Mouse (Mus musculus) small intestine, adult 2 months (tissue): ENCODE measurements at regions not wholly inside any gene's neighbourhood (a gene's known extent, or its start where the extent isn't known, plus 50 kb on each side); places are given as distances from the start of the nearest gene placed in this dataset.

Source experiments
- H3K27ac ChIP-seq: fragments of 200-500 bp; 2 replicates; pipeline ENCODE4 v1.5.1; 2012; ENCODE audit warnings: low read depth, low read length, control low read depth, inconsistent platforms; ENCODE audit not compliant: insufficient read depth
- H3K27me3 ChIP-seq: fragments of 200-500 bp; 2 replicates; pipeline ENCODE4 v1.6.1; 2012; ENCODE audit warnings: mild to moderate bottlenecking, moderate library complexity, low read length, inconsistent platforms; ENCODE audit not compliant: control insufficient read depth, insufficient read depth
- H3K36me3 ChIP-seq: fragments of 200-500 bp; 2 replicates; pipeline ENCODE4 v1.6.1; 2012; ENCODE audit warnings: mild to moderate bottlenecking, low read length, control low read depth, inconsistent platforms; ENCODE audit not compliant: control insufficient read depth, insufficient read depth
- H3K4me1 ChIP-seq: fragments of 200-500 bp; 2 replicates; pipeline ENCODE4 v1.6.1; 2012; ENCODE audit warnings: low read length, inconsistent platforms, mixed read lengths; ENCODE audit not compliant: control insufficient read depth, insufficient read depth, insufficient read length
- H3K4me3 ChIP-seq: fragments of 200-500 bp; 2 replicates; pipeline ENCODE4 v1.5.1; 2012; ENCODE audit warnings: low read depth, mild to moderate bottlenecking, control low read depth, inconsistent platforms, low read length, moderate library complexity
- CTCF ChIP-seq: fragments of 200-500 bp; IDR thresholded peaks from 2 replicates; pipeline ENCODE4 v1.5.1; 2012; ENCODE audit warnings: low read depth, mild to moderate bottlenecking, control low read depth, inconsistent platforms, low read length, moderate library complexity, mixed read lengths; ENCODE audit not compliant: insufficient replicate concordance, insufficient read length; ENCODE audit errors: extremely low read depth
- POLR2A ChIP-seq: fragments of 200-500 bp; IDR thresholded peaks from 2 replicates; pipeline ENCODE4 v1.6.1; 2012; ENCODE audit warnings: low read depth, mild to moderate bottlenecking, control low read depth, inconsistent platforms, low read length, moderate library complexity
- WGBS: fragments of 180-500 bp; shearing (Covaris S2); methylation state at CpG from one replicate; pipeline ENCODE4 v1.1.7; 2018; 5-methylcytosine and 5-hydroxymethylcytosine counted together

GRCm38 (mm10) chr4:142855635-142856034, 357.2 kb downstream of the Prdm2 start:
- 90% methylated on average over 6 of the region's 6 CpGs for WGBS
- Histone ChIP-seq H3K4me1 (no peaks in the 10 kb centered on the region; the same call in 1 of the 2 replicates), H3K36me3 (no peaks in the 10 kb centered on the region), H3K27me3 (no peaks in the 10 kb centered on the region), H3K27ac (no peak overlapping the region), H3K4me3 (no peak overlapping the region)
- TF ChIP-seq CTCF (no peak), POLR2A (no peak)

- H3K27me3 ChIP-seq: no peaks in the 10 kb centered on the region
- 90% methylated on average over 15 of the region's 15 CpGs for WGBS
- no peak overlapping the region for H3K4me3 ChIP-seq
- no peak for TF ChIP-seq POLR2A
- no peak for TF ChIP-seq CTCF
- H3K27ac ChIP-seq: no peak overlapping the region
- no peaks in the 10 kb centered on the region; the same call in 1 of the 2 replicates for H3K4me1 ChIP-seq
- no peaks in the 10 kb centered on the region for H3K36me3 ChIP-seq
Measured at GRCm38 (mm10) chr4:142853924-142854323, 358.9 kb downstream of the Prdm2 start.

- WGBS: 22% methylated on average over 6 of the region's 6 CpGs
- Histone ChIP-seq H3K27me3 (no peaks in the 10 kb centered on the region), H3K36me3 (no peaks in the 10 kb centered on the region), H3K4me1 (peaks cover 16% of the 10 kb centered on the region; the same call in 1 of the 2 replicates), H3K4me3 (no peak overlapping the region), H3K27ac (no peak overlapping the region; the same call in 1 of the 2 replicates)
- TF ChIP-seq CTCF: no peak
- TF ChIP-seq POLR2A: no peak
Measured at GRCm38 (mm10) chr4:142845066-142845696, 367.6 kb downstream of the Prdm2 start.

- Histone ChIP-seq H3K27me3 (no peaks in the 10 kb centered on the region), H3K4me3 (no peak overlapping the region), H3K4me1 (peaks cover 40% of the 10 kb centered on the region), H3K36me3 (no peaks in the 10 kb centered on the region), H3K27ac (peak overlapping the region; percentile 92)
- 25% methylated on average over 4 of the region's 4 CpGs for WGBS
- no peak for TF ChIP-seq POLR2A
- no peak for TF ChIP-seq CTCF
Measured at GRCm38 (mm10) chr4:142839540-142839939, 373.3 kb downstream of the Prdm2 start.

- H3K27ac ChIP-seq: peak overlapping the region; percentile 92
- no peaks in the 10 kb centered on the region for H3K27me3 ChIP-seq
- peaks cover 38% of the 10 kb centered on the region for H3K4me1 ChIP-seq
- 23% methylated on average over 4 of the region's 4 CpGs for WGBS
- H3K4me3 ChIP-seq: no peak overlapping the region
- 0 out of 2 replicates have a peak, but pooled peaks have one; percentile 23 for TF ChIP-seq POLR2A
- TF ChIP-seq CTCF: no peak
- no peaks in the 10 kb centered on the region for H3K36me3 ChIP-seq
Measured at GRCm38 (mm10) chr4:142838363-142838964, 374.3 kb downstream of the Prdm2 start.

- no peak for TF ChIP-seq CTCF
- no peak for TF ChIP-seq POLR2A
- Histone ChIP-seq H3K4me3 (no peak overlapping the region), H3K36me3 (no peaks in the 10 kb centered on the region), H3K4me1 (peaks cover 38% of the 10 kb centered on the region), H3K27ac (peak overlapping the region; percentile 92), H3K27me3 (no peaks in the 10 kb centered on the region)
- 41% methylated on average over 4 of the region's 4 CpGs for WGBS
Measured at GRCm38 (mm10) chr4:142837636-142838035, 375.2 kb downstream of the Prdm2 start.

GRCm38 (mm10) chr4:142829711-142830110, 383.1 kb downstream of the Prdm2 start:
- Histone ChIP-seq H3K36me3 (no peaks in the 10 kb centered on the region), H3K4me3 (no peak overlapping the region), H3K4me1 (no peaks in the 10 kb centered on the region), H3K27me3 (no peaks in the 10 kb centered on the region), H3K27ac (no peak overlapping the region)
- TF ChIP-seq POLR2A (no peak), CTCF (no peak)
- WGBS: 78% methylated on average over 7 of the region's 7 CpGs

GRCm38 (mm10) chr4:142828969-142829368, 383.8 kb downstream of the Prdm2 start:
- Histone ChIP-seq H3K4me3 (no peak overlapping the region), H3K27ac (no peak overlapping the region), H3K4me1 (no peaks in the 10 kb centered on the region), H3K36me3 (no peaks in the 10 kb centered on the region), H3K27me3 (no peaks in the 10 kb centered on the region)
- 63% methylated on average over 10 of the region's 10 CpGs for WGBS
- TF ChIP-seq POLR2A (no peak), CTCF (no peak)
